In the genomic region with DNA sequence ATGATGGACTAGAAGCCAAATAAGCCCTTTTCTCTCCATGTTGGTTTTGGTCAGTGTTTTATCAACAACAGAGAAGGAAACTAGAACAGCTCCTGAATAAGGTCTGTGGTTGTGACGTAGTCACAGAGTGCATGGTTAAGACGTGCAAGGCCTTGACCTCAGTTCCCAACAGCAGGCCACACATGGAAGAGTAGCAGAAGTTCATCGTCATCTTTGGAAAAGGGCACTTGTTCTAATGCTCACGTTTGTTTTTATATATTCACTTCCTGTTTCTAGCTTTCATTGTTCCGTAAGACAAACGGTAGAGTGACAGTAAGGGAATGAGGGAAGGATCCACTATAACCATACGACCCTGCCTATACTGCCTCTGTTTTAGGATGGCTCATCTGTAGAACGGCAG, we compare ENCODE assay signal across 23 mouse cellular contexts.
"Had no signal": no experiment of that assay in that cellular context is flagged by ENCODE, and none has a peak within 500 bp of the region (broad histone marks: within the 10 kb centered on the region; RNA-seq: fewer than 3 reads in every experiment).

No protein-coding gene starts in this region.

- H3K4me2 ChIP-seq: lung, embryonic 15.5 days; midbrain, embryonic 12.5 days had no signal

- H3K4me3 ChIP-seq: layer of hippocampus, adult 2 months; left cerebral cortex, adult 2 months; lung, embryonic 15.5 days; midbrain, embryonic 12.5 days had no signal

- H3K36me3 ChIP-seq: lung, embryonic 15.5 days; midbrain, embryonic 12.5 days had no signal

- ATAC-seq: intestine, embryonic 16.5 days; midbrain, embryonic 16.5 days had no signal

- H3K4me1 ChIP-seq: lung, embryonic 15.5 days; midbrain, embryonic 12.5 days had no signal

- H3K9me3 ChIP-seq: lung, embryonic 15.5 days; midbrain, embryonic 12.5 days had no signal

- DNase-seq: kidney, adult 18-20 months; kidney, adult 9 months; kidney, postnatal 25 days; layer of hippocampus, adult 9-11 months; layer of hippocampus, postnatal 36 days; lung, adult 18-20 months; lung, postnatal 10 days; lung, postnatal 36 days; right cerebral cortex, adult 18-20 months; right cerebral cortex, postnatal 14 days; right cerebral cortex, postnatal 4 days; thymus, adult 2 months; thymus, postnatal 14 days; thymus, postnatal 4 days had no signal

- H3K27me3 ChIP-seq: lung, embryonic 15.5 days; midbrain, embryonic 12.5 days had no signal

- H3K27ac ChIP-seq: kidney, postnatal 0 days; layer of hippocampus, adult 2 months; left cerebral cortex, adult 2 months; liver, embryonic 14.5 days; lung, embryonic 15.5 days; midbrain, embryonic 12.5 days; stomach, postnatal 0 days had no signal

- H3K9ac ChIP-seq: liver, embryonic 14.5 days; lung, embryonic 15.5 days; midbrain, embryonic 12.5 days had no signal
